ENCODE assay signal across 8 mouse cellular contexts in genomic region chr10:20169927-20170604, GRCm38 (mm10). TPM values are rescaled to one million over a fixed set of nuclear protein-coding genes. Genes with fewer than 3 reads are reported as not detected.
DNase-seq lines count a peak whose midpoint lies in the region; ATAC-seq and TF ChIP-seq lines count a peak whose summit lies in the region.

No protein-coding gene starts in this region.

- H3K4me1 ChIP-seq in kidney, embryonic 15.5 days = peaks cover 34% of the 10 kb centered on the region
- H3K4me1 ChIP-seq in embryonic facial prominence, embryonic 12.5 days = peaks cover 5% of the 10 kb centered on the region
- peaks cover 13% of the 10 kb centered on the region; the same call in 1 of the 2 replicates for H3K4me1 ChIP-seq in intestine, embryonic 14.5 days (replicated peaks; ENCODE audit: control insufficient read depth, insufficient read depth, low read length)
- H3K4me1 ChIP-seq in midbrain, postnatal 0 days (ENCODE audit: insufficient read depth, low read length) = peaks cover 6% of the 10 kb centered on the region

- H3K4me2 ChIP-seq in kidney, embryonic 15.5 days = peak overlapping the region; percentile 55
- H3K4me2 ChIP-seq in embryonic facial prominence, embryonic 12.5 days (replicated peaks) = peak overlapping the region; percentile 51
- peak overlapping the region; percentile 44 for H3K4me2 ChIP-seq in intestine, embryonic 14.5 days (ENCODE audit: low read length)
- peak overlapping the region; percentile 76 for H3K4me2 ChIP-seq in midbrain, postnatal 0 days (ENCODE audit: low read depth, low read length, poor library complexity, severe bottlenecking)

- no peaks in the 10 kb centered on the region for H3K36me3 ChIP-seq in kidney, embryonic 15.5 days
- H3K36me3 ChIP-seq in embryonic facial prominence, embryonic 12.5 days = no peaks in the 10 kb centered on the region
- H3K36me3 ChIP-seq in intestine, embryonic 14.5 days (ENCODE audit: control insufficient read depth, insufficient read depth, low read length) = no peaks in the 10 kb centered on the region
- no peaks in the 10 kb centered on the region for H3K36me3 ChIP-seq in midbrain, postnatal 0 days (ENCODE audit: insufficient read depth, low read length)

- no peak for TF ChIP-seq CTCF in midbrain, postnatal 0 days (IDR thresholded peaks at IDR 0.05)

- DNase-seq in kidney, adult 11 months = no peak
- DNase-seq in intestine, embryonic 14.5 days (ENCODE audit: low spot score) = no peak
- DNase-seq in midbrain, postnatal 0 days (ENCODE audit: low spot score) = peak; percentile 40
- DNase-seq in adrenal gland, postnatal 4 days (ENCODE audit: low spot score in 2 of 2) = no peak
- no peak for DNase-seq in layer of hippocampus, adult 11-12 months (ENCODE audit: low spot score)
- DNase-seq in kidney, postnatal 25 days = no peak

- H3K27me3 ChIP-seq in kidney, embryonic 15.5 days = no peaks in the 10 kb centered on the region
- H3K27me3 ChIP-seq in embryonic facial prominence, embryonic 12.5 days = no peaks in the 10 kb centered on the region
- no peaks in the 10 kb centered on the region for H3K27me3 ChIP-seq in intestine, embryonic 14.5 days (replicated peaks; ENCODE audit: control insufficient read depth, insufficient read depth, low read length)
- no peaks in the 10 kb centered on the region for H3K27me3 ChIP-seq in midbrain, postnatal 0 days (ENCODE audit: insufficient read depth, low read length)

- H3K9me3 ChIP-seq in kidney, embryonic 15.5 days (replicated peaks) = no peaks in the 10 kb centered on the region
- no peaks in the 10 kb centered on the region for H3K9me3 ChIP-seq in embryonic facial prominence, embryonic 12.5 days
- no peaks in the 10 kb centered on the region for H3K9me3 ChIP-seq in intestine, embryonic 14.5 days (ENCODE audit: control insufficient read depth, low read length)
- no peaks in the 10 kb centered on the region for H3K9me3 ChIP-seq in midbrain, postnatal 0 days (ENCODE audit: low read length)

- peak overlapping the region; percentile 21 for H3K4me3 ChIP-seq in kidney, embryonic 15.5 days (replicated peaks)
- peak overlapping the region; percentile 7; the same call in 1 of the 2 replicates for H3K4me3 ChIP-seq in embryonic facial prominence, embryonic 12.5 days
- no peak overlapping the region for H3K4me3 ChIP-seq in intestine, embryonic 14.5 days (ENCODE audit: low read depth, low read length)
- H3K4me3 ChIP-seq in midbrain, postnatal 0 days (ENCODE audit: low read depth, low read length) = peak overlapping the region; percentile 34

- 0 out of 2 replicates have a peak overlapping the region, but pooled peaks have one; percentile 51 for H3K27ac ChIP-seq in kidney, embryonic 15.5 days
- H3K27ac ChIP-seq in embryonic facial prominence, embryonic 12.5 days = peak overlapping the region; percentile 32; the same call in 1 of the 2 replicates
- no peak overlapping the region for H3K27ac ChIP-seq in intestine, embryonic 14.5 days (ENCODE audit: low read depth)
- 0 out of 2 replicates have a peak overlapping the region, but pooled peaks have one; percentile 9 for H3K27ac ChIP-seq in midbrain, postnatal 0 days (ENCODE audit: low read depth, low read length)

- H3K9ac ChIP-seq in kidney, embryonic 15.5 days = no peak overlapping the region
- no peak overlapping the region for H3K9ac ChIP-seq in embryonic facial prominence, embryonic 12.5 days
- no peak overlapping the region; the same call in 1 of the 2 replicates for H3K9ac ChIP-seq in intestine, embryonic 14.5 days (ENCODE audit: low read length)
- H3K9ac ChIP-seq in midbrain, postnatal 0 days (replicated peaks; ENCODE audit: low read length, poor library complexity, severe bottlenecking) = peak overlapping the region; percentile 52

- 31% methylated on average over 19 of the region's 19 CpGs for WGBS in kidney, embryonic 15.5 days
- WGBS in embryonic facial prominence, embryonic 12.5 days = 24% methylated on average over 19 of the region's 19 CpGs
- 33% methylated on average over 17 of the region's 19 CpGs for WGBS in intestine, embryonic 14.5 days
- WGBS in midbrain, postnatal 0 days = 17% methylated on average over 19 of the region's 19 CpGs

- ATAC-seq in kidney, embryonic 15.5 days (replicated peaks; ENCODE audit: low FRiP score) = no peak
- ATAC-seq in embryonic facial prominence, embryonic 12.5 days (ENCODE audit: insufficient number of reproducible peaks, insufficient read depth, low FRiP score, low TSS enrichment) = no peak
- ATAC-seq in intestine, embryonic 14.5 days (replicated peaks; ENCODE audit: low FRiP score, low TSS enrichment, low read depth) = peak; percentile 14; the same call in 1 of the 2 replicates
- ATAC-seq in midbrain, postnatal 0 days (ENCODE audit: low FRiP score) = 0 out of 2 replicates have a peak, but pooled peaks have one; percentile 14

RNA-seq across cellular contexts. Expression of gene Map7, which starts 21.8 kb away (rescaled TPM):
- 26.7 and 28.8 TPM in 2 replicates for polyA plus RNA-seq in kidney, embryonic 15.5 days (2015; fragmentation: Nextera tagmentation; extraction: Ambion mirVana)
- polyA plus RNA-seq in embryonic facial prominence, embryonic 12.5 days (2016; fragmentation: Nextera tagmentation; extraction: Ambion mirVana) = 7.9 and 11.5 TPM in 2 replicates
- polyA plus RNA-seq in intestine, embryonic 14.5 days (2014; fragmentation: Nextera tagmentation; extraction: Ambion mirVana) = 18.9 and 20.1 TPM in 2 replicates
- 8.3 and 13.9 TPM in 2 replicates for total RNA-seq in midbrain, postnatal 0 days (2014; rRNA removed)
- 6.6 and 8.7 TPM in 2 replicates for polyA plus RNA-seq in midbrain, postnatal 0 days (2015; fragmentation: Nextera tagmentation; extraction: Ambion mirVana)
- total RNA-seq in adrenal gland, postnatal 4 days (2021) = 10 to 100 TPM; 34.3 to 44.6 TPM

Comparison
In these comparisons a context has a peak if more than half of its experiments do, and no peak if none do; other contexts are left out.
1. ATAC-seq: peak in intestine, embryonic 14.5 days (single experiment) and midbrain, postnatal 0 days (single experiment); none in kidney, embryonic 15.5 days (single experiment) and embryonic facial prominence, embryonic 12.5 days (single experiment).
2. Peak in every context shown above with its lines, with median percentiles within 50 percentile points of each other: H3K4me2 ChIP-seq.